Mouse (Mus musculus) 416B (cell line): ENCODE data around the gene Sars.

Experiments used
- DNase-seq: peaks from one replicate; pipeline ENCODE4 v3.0.0; 2011; ENCODE audit warnings: low read depth

Sars gene

DNA sequence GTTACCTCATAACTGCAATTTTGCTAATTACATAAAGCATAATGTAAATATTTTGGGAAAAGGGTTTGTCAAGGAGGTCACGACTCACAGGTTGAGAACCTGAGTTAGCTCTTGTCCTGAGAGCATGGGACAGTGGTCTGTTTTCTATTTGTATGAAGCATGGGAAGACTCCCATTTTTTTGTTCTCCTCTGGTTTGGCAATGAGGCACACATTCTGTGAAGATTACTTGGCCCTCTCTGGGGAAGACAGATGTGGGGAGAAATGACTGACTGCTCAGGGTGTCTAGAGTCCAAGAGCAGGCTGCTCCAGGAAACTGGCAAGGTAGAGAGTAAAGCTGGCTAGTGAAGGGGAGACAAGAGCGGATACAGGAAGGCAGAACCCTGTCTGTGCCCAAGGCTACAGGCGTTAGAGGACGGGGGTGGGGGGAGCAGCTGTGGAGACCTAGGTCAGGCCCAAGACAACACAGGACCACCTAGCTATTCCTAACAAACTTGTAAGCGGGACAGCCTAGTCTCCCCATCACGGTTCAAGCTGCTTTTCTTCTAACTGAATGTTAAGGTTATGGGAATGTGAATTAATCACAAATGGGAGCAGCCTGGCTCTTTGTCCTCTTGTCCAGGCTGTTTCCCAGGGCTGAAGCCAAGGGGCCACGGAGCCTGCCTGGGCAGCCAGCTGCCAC lies 19.9 kb downstream of the Sars start:
- no peak for DNase-seq

DNA sequence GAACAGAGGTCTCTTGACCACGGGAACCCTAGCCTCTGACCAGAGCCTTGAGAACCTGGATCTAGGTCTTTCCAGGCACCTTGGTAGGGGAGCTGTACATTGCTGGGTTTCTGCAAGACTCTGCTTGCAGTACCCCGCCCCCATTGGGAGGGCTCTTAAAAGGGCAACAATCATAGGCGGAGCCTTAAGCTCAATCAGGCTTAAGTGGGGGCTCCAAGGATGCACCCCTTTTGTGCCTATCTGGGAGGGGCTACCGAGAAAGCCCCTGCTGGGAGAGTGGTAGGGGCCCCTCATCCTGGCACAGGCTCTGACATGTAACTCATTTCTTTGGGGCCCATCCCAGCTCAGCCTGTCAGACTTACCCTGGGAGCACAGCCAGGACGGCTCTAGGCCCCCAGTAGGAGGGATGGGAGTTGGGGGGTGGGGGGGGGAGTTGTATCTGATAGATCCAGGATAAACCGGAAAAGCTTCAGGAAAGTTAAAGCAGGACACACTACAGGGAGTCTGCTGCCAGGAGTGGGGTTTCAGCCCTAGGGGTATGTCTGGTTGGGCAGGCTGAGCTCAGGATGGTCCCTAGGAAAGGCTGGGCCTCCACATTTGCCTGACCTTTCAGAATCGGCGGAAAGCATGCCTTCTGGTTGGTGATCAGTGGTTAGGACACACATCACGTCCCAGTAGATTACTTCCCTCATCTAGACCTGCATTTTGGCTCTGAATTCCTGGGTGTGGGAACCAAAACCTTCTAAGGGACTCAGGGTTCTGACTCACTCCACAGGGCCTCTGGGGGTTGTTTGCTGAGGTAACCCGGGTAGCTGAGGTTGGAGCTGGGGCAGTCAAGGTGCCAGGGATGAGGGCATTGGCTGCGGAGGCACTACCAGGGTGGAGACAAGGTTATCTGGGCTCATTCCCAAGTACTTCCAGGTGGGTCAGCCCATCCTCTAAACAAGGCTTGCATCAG lies 20.9 kb downstream of the Sars start:
- no peak for DNase-seq

DNA sequence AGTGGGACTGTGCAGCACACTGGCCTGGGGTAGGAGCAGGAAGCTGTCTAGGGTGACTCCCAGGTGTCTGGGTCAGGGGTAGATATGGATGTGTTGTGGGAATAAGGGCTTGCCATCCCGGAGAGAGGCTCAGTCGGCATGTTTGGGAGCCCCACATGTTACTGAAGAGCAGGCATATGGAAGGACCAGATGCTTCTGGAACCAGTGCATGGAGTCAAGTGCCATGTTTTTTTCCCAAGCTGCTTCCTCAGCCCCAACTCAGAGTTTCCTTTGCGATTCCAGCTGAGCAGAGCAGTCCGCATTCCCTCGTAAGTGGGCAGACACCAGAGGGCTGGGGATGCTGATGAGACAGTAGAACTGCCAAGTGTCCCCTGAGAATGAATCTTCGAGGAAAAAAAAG lies 22.0 kb downstream of the Sars start:
- DNase-seq, result no peak

DNA sequence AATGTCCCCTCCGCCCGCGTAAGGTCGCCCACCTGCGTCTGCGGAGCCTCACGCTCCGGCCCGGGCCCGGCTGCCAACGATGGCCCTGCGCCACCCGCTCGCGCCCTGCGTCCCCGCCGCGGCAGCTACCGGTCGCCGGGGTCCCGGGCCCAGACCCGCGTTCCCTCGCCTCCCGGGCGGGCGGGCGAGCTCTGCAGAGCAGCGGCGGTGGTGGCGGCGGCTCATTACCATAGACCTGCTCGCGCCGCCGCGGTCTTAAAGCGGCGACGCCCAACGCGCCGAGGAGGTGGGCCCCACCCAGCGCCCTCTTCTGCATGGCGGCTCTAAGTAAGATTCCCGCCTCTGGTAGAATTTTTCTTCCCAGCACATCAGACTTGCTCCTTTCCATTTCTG lies 29.2 kb downstream of the Sars start:
- DNase-seq, result no peak

DNA sequence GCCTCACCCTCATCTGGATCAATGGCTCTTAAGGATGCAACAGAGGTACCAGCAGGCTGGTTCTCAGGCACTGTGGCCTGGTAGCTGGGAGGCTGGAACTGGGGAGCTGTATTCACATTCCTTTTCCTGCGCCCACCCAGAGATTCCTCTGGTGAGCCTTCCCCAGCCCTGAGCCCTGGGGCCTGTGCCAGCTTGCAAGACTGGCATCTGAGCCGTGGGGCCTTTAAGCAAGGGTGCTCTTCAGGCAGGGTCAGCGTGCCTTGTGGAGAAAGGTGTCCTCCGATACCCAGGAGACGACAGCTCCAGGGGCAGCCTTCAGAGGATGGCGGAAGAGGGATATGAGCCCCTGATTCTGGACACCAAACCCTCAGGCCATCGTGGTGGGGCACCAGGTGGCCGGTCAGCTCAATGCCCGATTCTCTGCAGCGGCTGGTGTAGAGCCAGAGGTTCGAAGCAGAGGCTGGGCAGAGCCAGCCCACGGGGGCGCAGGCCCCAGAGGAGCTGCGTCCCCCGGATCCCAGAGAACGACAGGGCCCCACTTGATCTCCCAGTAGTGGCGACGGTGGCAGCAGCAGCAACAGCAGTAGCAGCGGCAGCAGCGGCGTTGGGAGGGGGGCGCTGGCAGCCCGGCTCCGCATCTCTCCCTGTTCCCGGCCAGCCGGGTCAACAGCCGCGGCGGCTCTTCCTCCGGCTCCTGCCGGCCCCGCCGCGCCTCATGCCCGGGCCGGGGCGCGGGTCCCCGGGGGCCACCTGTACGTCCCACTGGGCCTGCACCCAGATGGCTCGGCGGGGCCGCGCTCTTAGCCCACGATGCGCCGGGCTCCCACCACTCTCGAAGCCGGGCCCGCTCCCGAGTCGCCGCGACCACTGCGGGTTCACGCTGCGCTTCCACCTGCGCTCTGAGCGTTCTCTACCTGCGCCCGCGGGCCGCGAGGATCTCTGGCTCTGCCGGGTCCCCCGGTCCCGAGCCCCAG lies 29.9 kb downstream of the Sars start, which contains the start of gene Celsr2:
Celsr2 (minus strand) TSS at position 696 of the 974 bp plus-strand sequence.
- DNase-seq, result no peak

DNA sequence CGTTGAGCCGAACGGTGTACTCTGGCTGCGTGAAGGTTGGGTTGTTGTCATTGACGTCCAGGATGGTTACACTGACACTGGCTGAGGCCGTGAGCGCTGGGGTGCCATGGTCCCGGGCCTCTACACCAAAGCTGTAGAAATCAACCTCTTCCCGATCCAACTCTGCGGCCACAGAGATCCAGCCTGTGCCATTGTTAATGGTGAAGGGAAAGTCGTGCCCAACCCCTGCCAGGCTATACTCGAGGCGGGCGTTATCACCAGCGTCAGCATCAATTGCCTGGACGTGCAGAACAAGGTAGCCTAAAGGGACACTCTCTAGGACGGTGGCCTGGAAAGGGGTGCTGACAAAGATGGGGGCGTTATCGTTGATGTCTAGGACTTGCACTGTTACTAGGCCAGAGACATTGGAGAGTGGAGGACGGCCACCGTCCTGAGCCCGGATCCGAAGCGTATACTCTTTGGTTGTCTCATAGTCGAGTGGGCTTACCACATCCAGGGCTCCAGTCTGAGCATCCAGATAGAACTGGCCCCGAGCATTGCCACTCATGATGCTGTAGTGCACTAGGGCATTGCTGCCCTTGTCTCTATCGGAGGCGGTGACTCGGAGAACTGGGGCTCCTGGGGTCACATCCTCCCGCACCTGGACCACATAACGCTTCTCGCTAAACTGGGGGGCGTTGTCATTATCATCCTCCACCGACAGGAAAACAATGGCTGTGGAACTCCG lies 31.2 kb downstream of the Sars start:
- DNase-seq, result no peak

DNA sequence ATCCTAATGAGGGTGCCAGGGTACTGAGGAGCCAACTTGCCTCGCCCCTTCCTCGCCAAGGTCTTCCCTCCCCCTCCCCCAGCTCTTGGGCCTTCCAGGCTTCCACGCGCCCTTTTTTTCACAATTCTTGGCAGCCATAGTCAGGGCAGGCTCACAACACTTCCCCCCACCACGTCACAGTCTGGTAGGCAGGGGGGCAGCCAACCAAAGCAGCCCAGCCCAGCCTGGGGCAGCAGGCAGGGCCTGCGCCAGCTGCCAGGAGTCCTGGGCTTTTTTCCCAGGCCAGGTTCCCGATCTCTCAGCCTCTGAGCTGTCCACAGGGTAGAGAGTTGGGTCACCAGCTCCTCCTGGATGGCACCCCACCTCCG lies 33.3 kb downstream of the Sars start:
- DNase-seq, result no peak

DNA sequence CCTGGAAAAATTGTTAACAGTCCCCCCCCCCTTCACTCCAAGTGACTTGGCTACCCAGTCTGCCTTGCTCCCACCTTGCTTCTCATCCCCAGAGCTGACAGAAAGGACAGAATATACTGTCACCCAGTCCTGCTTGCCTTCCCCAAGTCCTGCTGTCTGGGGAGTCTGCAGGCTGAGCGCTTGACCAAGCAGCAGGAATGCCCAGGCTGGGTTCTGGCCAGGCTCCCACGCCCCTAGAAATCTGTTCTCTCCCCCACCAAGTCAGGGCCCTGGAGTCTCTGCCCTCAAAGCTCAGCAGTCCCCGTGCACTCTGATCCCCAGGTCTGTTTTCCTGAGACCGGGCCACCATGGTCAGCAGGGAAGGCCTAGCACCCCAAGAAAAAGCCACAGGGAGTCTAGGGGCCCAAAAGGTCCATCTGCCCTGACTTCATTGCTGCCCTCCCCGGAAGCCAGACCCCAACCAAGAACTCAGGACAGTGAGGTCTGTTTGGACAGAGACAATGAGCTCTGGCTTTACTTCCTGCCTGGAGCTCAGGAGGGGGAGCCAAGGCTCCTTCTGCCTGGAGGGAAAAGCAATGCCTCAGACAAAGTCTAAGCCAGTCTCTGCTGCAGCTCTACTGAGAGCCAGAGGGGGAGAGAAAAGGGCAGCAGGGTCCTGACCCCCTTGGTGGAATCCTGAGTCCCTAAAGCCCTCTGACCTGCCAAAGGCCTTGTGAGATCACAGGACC lies 33.8 kb downstream of the Sars start:
- DNase-seq, result no peak

DNA sequence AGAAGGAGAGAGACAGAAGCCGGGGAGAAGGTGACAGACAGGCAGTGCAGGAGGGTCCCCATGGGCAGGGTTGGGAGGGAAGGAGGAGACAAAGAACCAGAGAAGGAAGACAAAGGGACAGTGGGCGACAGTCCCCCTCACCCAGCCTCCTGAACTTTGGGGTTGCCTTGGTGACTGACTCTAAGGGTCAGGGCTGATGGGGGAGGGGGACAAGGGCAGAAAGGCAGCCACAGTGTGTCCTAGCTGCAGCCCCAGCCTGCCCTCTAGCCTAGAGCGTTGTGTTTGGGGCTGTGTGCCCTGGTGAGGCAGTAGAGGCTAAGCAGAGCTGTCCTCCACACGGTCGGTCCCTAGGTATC lies 34.7 kb downstream of the Sars start:
- DNase-seq, result no peak

DNA sequence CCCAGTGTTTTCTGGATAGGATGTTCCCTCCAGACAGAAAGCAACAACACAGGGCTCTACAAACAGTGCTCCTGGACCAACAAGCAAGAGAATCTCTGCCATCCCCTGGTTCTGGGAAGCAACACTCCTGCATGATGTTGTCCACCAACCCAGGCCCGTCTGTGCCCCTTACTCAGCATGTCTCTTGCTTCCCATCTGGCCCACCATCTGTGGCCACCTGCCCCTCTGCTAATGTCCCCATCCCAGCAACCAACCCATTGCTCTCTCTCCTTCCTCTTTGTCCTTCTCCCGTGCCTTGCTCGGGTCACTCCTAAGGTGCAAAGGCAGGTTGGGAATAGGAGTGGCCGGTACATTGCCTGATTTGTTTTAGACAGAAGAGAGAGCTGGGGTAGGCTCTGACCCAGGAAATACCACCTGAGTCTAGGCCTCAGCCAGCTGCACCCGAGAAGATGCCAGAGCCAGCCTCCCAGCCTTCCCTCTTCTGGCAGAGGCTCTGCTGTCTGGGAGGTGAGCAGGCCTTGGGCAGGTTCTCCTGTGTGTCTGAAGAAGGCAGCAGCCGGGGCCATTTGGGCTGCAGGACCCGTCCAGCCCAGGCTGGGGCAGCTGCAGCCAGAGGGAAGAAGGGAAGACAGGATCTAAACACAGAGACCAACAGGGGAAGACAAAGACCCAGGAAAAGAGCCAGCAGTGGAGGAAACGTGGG lies 35.2 kb downstream of the Sars start:
- DNase-seq, result no peak

DNA sequence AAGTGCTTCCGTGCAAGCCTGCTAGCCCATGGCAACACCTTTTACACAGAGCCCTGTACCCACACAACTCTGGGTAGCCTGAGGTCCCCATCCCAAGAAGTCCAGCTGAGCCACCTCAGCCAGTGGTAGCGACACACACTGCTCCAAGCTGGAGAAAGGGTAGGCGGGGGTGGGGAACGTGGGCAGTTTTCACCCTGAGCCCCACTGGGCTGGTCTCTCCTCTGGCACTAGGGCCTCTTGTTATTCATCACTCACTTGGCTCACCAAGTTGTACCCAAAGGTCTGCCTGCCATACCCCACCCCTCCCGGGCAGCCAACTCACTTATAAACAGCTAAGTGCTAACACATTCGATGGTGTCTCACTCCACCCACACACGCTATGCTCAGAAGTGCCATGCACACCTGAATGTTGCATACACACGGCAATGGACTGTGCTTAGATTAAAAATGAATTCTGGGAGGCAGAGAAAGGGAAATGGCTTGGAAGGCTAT lies 36.4 kb downstream of the Sars start:
- no peak for DNase-seq

DNA sequence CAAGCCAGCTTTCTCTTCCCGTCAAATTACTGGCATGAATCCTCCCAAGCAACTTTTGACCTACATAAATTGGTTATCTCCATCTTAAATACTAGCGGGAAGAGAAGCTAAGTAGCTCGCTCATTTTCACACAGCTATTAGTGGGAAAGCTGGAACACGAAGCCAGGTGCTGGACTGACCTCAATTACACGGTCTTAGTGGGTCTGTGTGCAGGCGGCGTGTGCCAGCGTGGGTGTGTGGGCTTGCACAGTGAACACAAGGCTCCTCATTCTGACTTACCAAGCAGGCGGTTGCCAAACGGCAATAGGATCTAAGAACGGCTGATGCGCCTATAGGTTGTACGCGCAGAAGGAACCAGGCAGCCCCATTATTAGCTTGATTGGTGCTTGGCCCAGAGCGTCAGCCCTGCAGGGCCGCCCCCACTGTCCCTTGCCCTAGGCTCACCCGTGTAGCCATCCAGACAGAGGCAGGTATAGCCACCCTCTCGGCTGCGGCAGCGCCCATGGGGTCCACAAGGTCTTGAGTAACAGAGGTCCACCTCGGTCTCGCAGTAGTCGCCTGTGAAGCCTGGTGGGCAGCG lies 38.6 kb downstream of the Sars start:
- no peak for DNase-seq

DNA sequence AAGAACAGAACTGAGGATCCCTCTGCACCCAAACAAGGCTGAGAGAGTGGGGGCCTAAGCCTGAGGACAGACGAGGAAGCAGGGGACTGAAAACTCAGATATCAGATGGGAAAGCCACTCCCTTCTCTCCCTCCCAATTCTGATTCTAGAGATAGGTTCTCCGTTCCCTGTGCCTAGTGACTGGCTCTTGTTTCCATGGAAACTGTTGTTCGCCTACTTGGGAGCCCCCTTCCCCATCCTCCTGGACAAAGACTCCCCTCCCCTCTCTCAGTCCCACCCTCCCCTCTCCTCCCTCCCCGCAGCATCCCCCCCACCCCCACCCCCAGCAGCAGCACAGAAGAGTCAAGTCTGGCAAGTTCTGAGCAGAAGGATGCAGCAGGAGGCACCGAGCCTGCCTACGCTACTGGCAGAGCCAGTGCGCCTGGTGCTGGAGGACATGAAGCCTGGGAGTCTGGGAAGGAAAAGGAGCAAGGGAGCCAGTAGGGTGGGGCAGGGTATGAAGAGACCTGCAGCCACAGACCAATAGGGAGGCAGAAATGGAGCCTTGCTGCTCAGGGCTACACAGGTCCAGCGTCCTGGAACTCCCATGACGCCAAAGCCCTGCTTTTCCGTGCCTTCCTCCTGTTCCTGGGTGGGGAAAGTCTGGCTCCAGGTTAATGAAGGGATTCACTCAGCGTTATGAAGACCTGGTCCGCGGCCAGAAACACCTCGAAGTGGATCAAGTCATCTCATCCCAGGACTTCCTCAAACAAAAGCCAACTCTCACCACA lies 39.3 kb downstream of the Sars start:
- DNase-seq, result no peak

DNA sequence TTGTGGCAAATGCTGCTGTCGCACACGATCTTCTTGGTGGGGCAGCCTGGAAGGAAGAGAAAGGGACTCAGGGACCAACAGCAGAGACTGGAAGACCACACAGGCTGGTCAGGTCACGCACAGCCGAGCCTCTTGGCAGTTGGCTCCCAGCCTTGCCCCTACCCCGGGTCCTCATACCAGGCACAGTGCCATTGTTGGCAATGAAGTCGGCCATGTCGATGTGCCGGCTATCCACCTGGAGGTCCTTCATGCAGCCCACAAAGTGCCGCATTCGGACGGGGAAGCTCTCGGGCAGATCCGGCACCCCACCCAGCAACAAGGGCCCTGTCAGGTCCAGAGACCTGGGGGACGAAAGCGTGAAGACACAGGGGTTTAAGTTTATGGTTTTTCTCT lies 42.5 kb downstream of the Sars start:
- no peak for DNase-seq

DNA sequence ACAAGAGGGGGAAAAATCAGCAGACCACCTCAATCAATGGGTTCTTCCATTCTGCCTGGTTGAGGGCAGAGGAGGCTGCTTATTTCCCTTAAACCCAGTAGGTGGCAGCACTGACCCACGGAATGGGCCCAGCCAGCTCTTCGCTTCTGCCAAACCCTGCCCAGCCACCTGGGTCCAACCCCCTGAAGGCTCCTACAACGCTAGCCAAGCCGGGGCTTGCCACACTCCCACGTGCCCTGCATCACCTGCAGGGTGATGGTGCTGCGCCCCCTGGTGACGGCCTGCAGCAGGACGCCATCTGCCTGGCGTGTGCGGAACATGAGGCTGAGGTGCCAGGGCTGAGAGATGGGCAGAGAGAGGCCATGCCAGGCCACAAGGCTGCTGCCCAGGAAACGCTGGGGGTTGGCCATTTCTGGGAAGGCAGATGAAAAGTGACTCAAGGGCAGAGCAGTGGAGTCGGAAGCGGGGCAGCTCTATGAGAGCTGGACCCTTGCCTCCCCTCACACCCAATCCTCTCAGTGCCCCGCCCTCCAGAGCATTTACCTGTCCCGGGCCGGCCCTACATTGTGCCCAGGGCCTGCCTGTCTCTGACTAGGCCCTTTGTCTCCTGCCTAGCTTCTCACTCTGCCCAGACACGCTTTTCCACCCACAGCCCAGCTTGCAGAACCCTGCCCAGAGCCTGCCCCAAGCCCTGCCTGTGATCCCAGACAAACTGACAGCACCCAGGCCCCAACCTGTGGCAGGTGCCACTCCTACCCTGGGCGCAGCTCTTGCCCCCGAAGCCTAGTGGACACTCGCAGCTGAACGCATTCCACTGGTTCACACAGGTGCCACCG lies 43.1 kb downstream of the Sars start:
- peak; percentile 95 for DNase-seq

DNA sequence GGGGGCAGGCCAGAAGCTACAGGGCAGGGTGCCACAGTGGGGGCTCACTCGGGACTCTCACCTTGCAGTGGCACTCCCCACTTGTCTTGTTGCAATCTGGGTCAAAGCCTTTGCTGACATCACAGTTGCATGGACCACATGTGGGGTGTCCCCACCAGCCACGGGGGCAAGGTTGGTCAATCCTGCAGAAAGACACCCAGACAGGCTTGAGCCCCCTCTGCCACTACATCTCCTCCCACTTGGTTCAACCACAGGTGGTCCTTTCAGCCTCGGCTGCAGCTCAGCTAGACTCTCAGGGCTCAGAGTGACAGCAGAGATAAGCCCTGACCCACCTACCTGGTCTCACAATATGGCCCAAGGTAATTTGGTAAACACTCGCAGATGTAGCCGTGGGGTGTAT lies 44.6 kb downstream of the Sars start:
- DNase-seq, result no peak

DNA sequence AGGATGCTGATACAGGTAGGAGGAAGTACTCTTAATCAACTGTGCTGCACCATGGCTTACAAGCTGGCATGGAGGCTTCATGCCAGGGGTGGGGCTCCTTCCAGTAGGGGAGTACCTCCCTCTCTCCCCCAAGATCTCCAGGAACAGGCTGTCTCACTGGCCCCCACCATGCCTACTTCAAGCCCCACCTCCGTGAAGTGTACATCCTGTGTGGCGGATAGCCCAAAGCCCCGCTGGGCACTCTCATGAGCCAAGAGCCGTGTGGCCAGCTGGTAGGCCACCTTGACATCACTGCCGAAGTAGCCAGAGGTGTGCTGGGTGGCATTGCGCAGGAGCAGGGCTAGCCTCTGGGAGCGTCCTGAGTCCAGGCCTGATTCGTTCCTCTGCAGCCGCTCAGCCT lies 46.7 kb downstream of the Sars start:
- no peak for DNase-seq

DNA sequence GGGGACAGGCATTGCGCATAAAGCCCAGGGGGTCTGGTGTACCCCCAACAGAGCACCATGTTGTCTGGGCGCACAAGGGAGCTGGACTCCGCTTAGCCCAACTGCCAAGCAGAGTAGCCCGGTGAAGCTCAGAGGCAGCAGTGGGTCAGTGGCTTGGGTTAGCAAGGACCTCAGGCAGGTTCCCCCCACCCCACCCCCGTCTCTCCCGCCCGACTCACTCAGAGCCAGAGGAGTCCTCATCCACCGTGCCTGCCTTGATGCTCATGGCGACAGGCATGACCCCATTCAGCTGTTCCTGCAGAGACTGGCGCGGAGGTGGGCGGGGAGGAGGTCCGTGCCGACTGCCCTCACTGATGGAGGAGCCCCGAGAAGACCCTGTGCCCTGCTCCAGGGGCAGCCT lies 52.2 kb downstream of the Sars start:
- DNase-seq, result no peak
